Mouse (Mus musculus) kidney, embryonic 14.5 days (tissue): ENCODE measurements around the gene Cnr1. TPM values are rescaled to one million over a fixed set of nuclear protein-coding genes. Genes with fewer than 3 reads are reported as not detected.

Experiments used
- ATAC-seq: fragments of 200-750 bp; cut with Nextera tagmentation; 2 replicates; pipeline ENCODE4 v1.8.0; 2017; ENCODE audit warnings: moderate number of reproducible peaks, mild to moderate bottlenecking, moderate TSS enrichment, moderate library complexity; ENCODE audit not compliant: low FRiP score, low TSS enrichment
- H3K27ac ChIP-seq: fragments of 300-500 bp; sonication (generic); 2 replicates; pipeline ENCODE4 v1.5.1; 2014; ENCODE audit warnings: low read depth, mild to moderate bottlenecking, low read length, moderate library complexity, mixed read lengths
- H3K27me3 ChIP-seq: fragments of 300-500 bp; sonication (generic); 2 replicates; pipeline ENCODE4 v1.6.1; 2014; ENCODE audit warnings: mild to moderate bottlenecking, low read length; ENCODE audit not compliant: control insufficient read depth, insufficient read depth
- H3K36me3 ChIP-seq: fragments of 300-500 bp; sonication (generic); 2 replicates; pipeline ENCODE4 v1.6.1; 2014; ENCODE audit warnings: low read length, mixed read lengths; ENCODE audit not compliant: control insufficient read depth, insufficient read depth
- H3K4me1 ChIP-seq: fragments of 300-500 bp; sonication (generic); 2 replicates; pipeline ENCODE4 v1.6.1; 2014; ENCODE audit warnings: low read length, mixed read lengths; ENCODE audit not compliant: control insufficient read depth, insufficient read depth
- H3K4me2 ChIP-seq: fragments of 300-500 bp; sonication (generic); replicated peaks from 2 replicates; pipeline ENCODE4 v1.6.1; 2014; ENCODE audit warnings: low read depth, mild to moderate bottlenecking, low read length
- H3K4me3 ChIP-seq: fragments of 300-500 bp; sonication (generic); 2 replicates; pipeline ENCODE4 v1.5.1; 2014; ENCODE audit warnings: mild to moderate bottlenecking, low read length
- H3K9ac ChIP-seq: fragments of 300-500 bp; sonication (generic); 2 replicates; pipeline ENCODE4 v1.6.1; 2014; ENCODE audit warnings: low read depth, mild to moderate bottlenecking, low read length, moderate library complexity
- H3K9me3 ChIP-seq: fragments of 300-500 bp; sonication (generic); 2 replicates; pipeline ENCODE4 v1.6.1; 2016; ENCODE audit warnings: low read length; ENCODE audit not compliant: control insufficient read depth
- WGBS: fragments of 180-500 bp; shearing (Covaris S2); extraction: QIAGEN DNeasy Blood & Tissue Kit; methylation state at CpG from one replicate; pipeline ENCODE4 v1.1.7; 2014; 5-methylcytosine and 5-hydroxymethylcytosine counted together
- polyA plus RNA-seq: library from polyadenylated mRNA; unstranded; fragments of >200 nt; fragmentation: Nextera tagmentation; extraction: Ambion mirVana; gene quantifications from 2 replicates; pipeline ENCODE4 v1.2.1, GENCODE M21; 2014

Gene Cnr1
- polyA plus RNA-seq, 1 experiment from 2014 or later, result 0.34 TPM

- Histone ChIP-seq H3K9me3 (no peaks in the 10 kb centered on the region), H3K27me3 (no peaks in the 10 kb centered on the region), H3K36me3 (no peaks in the 10 kb centered on the region), H3K4me1 (no peaks in the 10 kb centered on the region), H3K27ac (no peak overlapping the region), H3K4me2 (no peak overlapping the region), H3K4me3 (no peak overlapping the region), H3K9ac (no peak overlapping the region)
- 54% methylated on average over 1 of the region's 1 CpGs for WGBS
- ATAC-seq, result no peak
Observed at GRCm38 (mm10) chr4:33903812-33904340, 20.5 kb upstream of the Cnr1 start.

- H3K4me2 ChIP-seq, result no peak overlapping the region
- H3K9me3 ChIP-seq, result no peaks in the 10 kb centered on the region
- H3K27ac ChIP-seq, result no peak overlapping the region
- H3K36me3 ChIP-seq, result no peaks in the 10 kb centered on the region
- H3K9ac ChIP-seq, result no peak overlapping the region
- H3K27me3 ChIP-seq, result no peaks in the 10 kb centered on the region
- H3K4me3 ChIP-seq, result no peak overlapping the region
- no peaks in the 10 kb centered on the region for H3K4me1 ChIP-seq
- WGBS, result 82% methylated on average over 4 of the region's 4 CpGs
- ATAC-seq, result no peak
Observed at GRCm38 (mm10) chr4:33904826-33905225, 19.6 kb upstream of the Cnr1 start.

GRCm38 (mm10) chr4:33908786-33909185 is 15.6 kb upstream of the Cnr1 start:
- ATAC-seq, result no peak

GRCm38 (mm10) chr4:33915730-33916129 is 8.7 kb upstream of the Cnr1 start:
- Histone ChIP-seq H3K4me2 (no peak overlapping the region), H3K4me1 (no peaks in the 10 kb centered on the region), H3K9me3 (no peaks in the 10 kb centered on the region), H3K9ac (no peak overlapping the region), H3K36me3 (no peaks in the 10 kb centered on the region), H3K27ac (no peak overlapping the region), H3K4me3 (no peak overlapping the region), H3K27me3 (no peaks in the 10 kb centered on the region)
- no peak for ATAC-seq
- 80% methylated on average over 5 of the region's 5 CpGs for WGBS

More at GRCm38 (mm10) chr4:33908786-33909185, 15.6 kb upstream of the Cnr1 start:
- H3K4me2 ChIP-seq, result no peak overlapping the region
- H3K4me1 ChIP-seq, result no peaks in the 10 kb centered on the region
- H3K27me3 ChIP-seq, result no peaks in the 10 kb centered on the region
- no peaks in the 10 kb centered on the region for H3K9me3 ChIP-seq
- 60% methylated on average over 3 of the region's 3 CpGs for WGBS
- H3K36me3 ChIP-seq, result no peaks in the 10 kb centered on the region
- no peak overlapping the region for H3K4me3 ChIP-seq
- H3K9ac ChIP-seq, result no peak overlapping the region
- H3K27ac ChIP-seq, result no peak overlapping the region

- Histone ChIP-seq H3K36me3 (no peaks in the 10 kb centered on the region), H3K9me3 (no peaks in the 10 kb centered on the region), H3K9ac (no peak overlapping the region), H3K27me3 (peaks cover 16% of the 10 kb centered on the region), H3K4me3 (no peak overlapping the region), H3K27ac (no peak overlapping the region), H3K4me1 (no peaks in the 10 kb centered on the region), H3K4me2 (no peak overlapping the region)
- WGBS, result 58% methylated on average over 5 of the region's 5 CpGs
- ATAC-seq, result no peak
Observed at GRCm38 (mm10) chr4:33920807-33921206, 3.6 kb upstream of the Cnr1 start.

- peak overlapping the region; percentile 72 for H3K9ac ChIP-seq
- no peaks in the 10 kb centered on the region for H3K9me3 ChIP-seq
- peak overlapping the region; percentile 99 for H3K4me2 ChIP-seq
- H3K36me3 ChIP-seq, result no peaks in the 10 kb centered on the region
- H3K4me1 ChIP-seq, result no peaks in the 10 kb centered on the region
- peak; percentile 14 for ATAC-seq
- no peak overlapping the region for H3K27ac ChIP-seq
- 3% methylated on average over 19 of the region's 19 CpGs for WGBS
- peak overlapping the region; percentile 56 for H3K4me3 ChIP-seq
- peaks cover 27% of the 10 kb centered on the region for H3K27me3 ChIP-seq
Observed at GRCm38 (mm10) chr4:33923151-33923760, 1.1 kb upstream of the Cnr1 start.

GRCm38 (mm10) chr4:33923761-33924233 is 596 bp upstream of the Cnr1 start:
- under 1% methylated on average over 35 of the region's 55 CpGs for WGBS
- ATAC-seq, result peak; percentile 75

GRCm38 (mm10) chr4:33924889-33925245 is 474 bp downstream of the Cnr1 start:
- Histone ChIP-seq H3K4me1 (no peaks in the 10 kb centered on the region), H3K9me3 (no peaks in the 10 kb centered on the region), H3K4me2 (peak overlapping the region; percentile 99), H3K36me3 (no peaks in the 10 kb centered on the region), H3K27me3 (peaks cover 27% of the 10 kb centered on the region), H3K9ac (peak overlapping the region; percentile 72), H3K27ac (no peak overlapping the region), H3K4me3 (peak overlapping the region; percentile 56)
- ATAC-seq, result peak; percentile 80; the same call in 1 of the 2 replicates
- 0% methylated on average over 13 of the region's 24 CpGs for WGBS

More at GRCm38 (mm10) chr4:33923761-33924233, 596 bp upstream of the Cnr1 start:
- no peak overlapping the region for H3K27ac ChIP-seq
- no peaks in the 10 kb centered on the region for H3K9me3 ChIP-seq
- H3K4me1 ChIP-seq, result no peaks in the 10 kb centered on the region
- H3K9ac ChIP-seq, result peak overlapping the region; percentile 72
- peaks cover 27% of the 10 kb centered on the region for H3K27me3 ChIP-seq
- peak overlapping the region; percentile 56 for H3K4me3 ChIP-seq
- H3K36me3 ChIP-seq, result no peaks in the 10 kb centered on the region
- H3K4me2 ChIP-seq, result peak overlapping the region; percentile 99

- H3K27me3 ChIP-seq, result peaks cover 27% of the 10 kb centered on the region
Observed at GRCm38 (mm10) chr4:33925489-33925888, 1.1 kb downstream of the Cnr1 start.

More at GRCm38 (mm10) chr4:33925489-33925888, 1.1 kb downstream of the Cnr1 start:
- no peaks in the 10 kb centered on the region for H3K4me1 ChIP-seq
- H3K4me3 ChIP-seq, result no peak overlapping the region; the same call in 1 of the 2 replicates
- no peak overlapping the region for H3K9ac ChIP-seq
- WGBS, result 55% methylated on average over 4 of the region's 4 CpGs
- no peak for ATAC-seq
- H3K4me2 ChIP-seq, result no peak overlapping the region
- H3K36me3 ChIP-seq, result no peaks in the 10 kb centered on the region
- H3K9me3 ChIP-seq, result no peaks in the 10 kb centered on the region
- H3K27ac ChIP-seq, result no peak overlapping the region
